In genomic region chr12:102368556-102368955, GRCm38 (mm10) we compare ENCODE assay signal across 15 mouse cellular contexts.
DNase-seq lines count a peak whose midpoint lies in the region; ATAC-seq lines count a peak whose summit lies in the region.
"Had no signal": no experiment of that assay in that cellular context is flagged by ENCODE, and none has a peak within 500 bp of the region (broad histone marks: within the 10 kb centered on the region; RNA-seq: fewer than 3 reads in every experiment).

No protein-coding gene starts in this region.

- H3K9ac ChIP-seq in kidney, embryonic 16.5 days (replicated peaks; ENCODE audit: low read length) = no peak overlapping the region
- no peak overlapping the region for H3K9ac ChIP-seq in kidney, embryonic 14.5 days (ENCODE audit: low read depth, low read length)
- H3K9ac ChIP-seq: hindbrain, embryonic 15.5 days; midbrain, embryonic 13.5 days had no signal

- H3K4me1 ChIP-seq in kidney, embryonic 16.5 days (ENCODE audit: insufficient read depth, low read length) = peaks cover 7% of the 10 kb centered on the region
- 0 out of 2 replicates have a peak, but pooled peaks cover 5% of the 10 kb centered on the region for H3K4me1 ChIP-seq in kidney, embryonic 14.5 days (ENCODE audit: control insufficient read depth, insufficient read depth, low read length)
- H3K4me1 ChIP-seq in brown adipose tissue, adult 24 weeks (ENCODE audit: control insufficient read depth, insufficient read depth, insufficient read length, low read length) = peaks cover 4% of the 10 kb centered on the region; the same call in 1 of the 2 replicates
- H3K4me1 ChIP-seq: hindbrain, embryonic 15.5 days; midbrain, embryonic 13.5 days had no signal

- H3K79me2 ChIP-seq in macrophage (ENCODE audit: inconsistent target) = peaks cover 54% of the 10 kb centered on the region; the same call in 1 of the 2 replicates

- peaks cover 12% of the 10 kb centered on the region; the same call in 1 of the 2 replicates for H3K36me3 ChIP-seq in kidney, embryonic 16.5 days (ENCODE audit: insufficient read depth, low read length)
- peaks cover 1% of the 10 kb centered on the region; the same call in 1 of the 2 replicates for H3K36me3 ChIP-seq in kidney, embryonic 14.5 days (ENCODE audit: control insufficient read depth, insufficient read depth, low read length)
- peaks cover 7% of the 10 kb centered on the region for H3K36me3 ChIP-seq in macrophage (ENCODE audit: inconsistent target)
- H3K36me3 ChIP-seq: hindbrain, embryonic 15.5 days; midbrain, embryonic 13.5 days had no signal

- peak; percentile 50 for ATAC-seq in kidney, embryonic 16.5 days (ENCODE audit: low FRiP score, low TSS enrichment)
- no peak; the same call in 1 of the 2 replicates for ATAC-seq in kidney, embryonic 14.5 days (ENCODE audit: low FRiP score, low TSS enrichment)
- ATAC-seq: forebrain, embryonic 16.5 days; midbrain, embryonic 13.5 days; Patski had no signal

- DNase-seq in testis, postnatal 10 days (ENCODE audit: low spot score) = peak; percentile 56
- no peak for DNase-seq in testis, postnatal 14 days (ENCODE audit: low spot score)
- DNase-seq in adrenal gland, adult 2 months = no peak
- DNase-seq in right cerebral cortex, adult 2 months (ENCODE audit: low spot score in 2 of 2) = no peak
- DNase-seq: adrenal gland, adult 8-10 months; gastrocnemius, postnatal 25 days; kidney, postnatal 10 days had no signal

- H3K9me3 ChIP-seq in kidney, embryonic 16.5 days (ENCODE audit: low read length) = no peaks in the 10 kb centered on the region
- no peaks in the 10 kb centered on the region for H3K9me3 ChIP-seq in kidney, embryonic 14.5 days (ENCODE audit: control insufficient read depth, low read length)
- H3K9me3 ChIP-seq: hindbrain, embryonic 15.5 days; midbrain, embryonic 13.5 days had no signal

- H3K4me3 ChIP-seq in kidney, embryonic 16.5 days (ENCODE audit: low read length) = no peak overlapping the region
- H3K4me3 ChIP-seq in kidney, embryonic 14.5 days (ENCODE audit: low read length) = no peak overlapping the region
- peak overlapping the region; percentile 32; the same call in 1 of the 2 replicates for H3K4me3 ChIP-seq in brown adipose tissue, adult 24 weeks (ENCODE audit: insufficient read depth, low read depth, low read length)
- no peak overlapping the region for H3K4me3 ChIP-seq in macrophage (ENCODE audit: inconsistent target)
- H3K4me3 ChIP-seq: hindbrain, embryonic 15.5 days; midbrain, embryonic 13.5 days had no signal

- H3K4me2 ChIP-seq in kidney, embryonic 16.5 days (replicated peaks; ENCODE audit: low read depth, low read length) = no peak overlapping the region
- H3K4me2 ChIP-seq in kidney, embryonic 14.5 days (replicated peaks; ENCODE audit: low read depth, low read length) = no peak overlapping the region
- H3K4me2 ChIP-seq: hindbrain, embryonic 15.5 days; midbrain, embryonic 13.5 days had no signal

- no peak overlapping the region for H3K27ac ChIP-seq in kidney, embryonic 16.5 days (ENCODE audit: low read length)
- H3K27ac ChIP-seq in kidney, embryonic 14.5 days (ENCODE audit: low read depth, low read length) = no peak overlapping the region
- H3K27ac ChIP-seq in brown adipose tissue, adult 24 weeks (replicated peaks; ENCODE audit: low read depth, low read length) = 0 out of 2 replicates have a peak overlapping the region, but pooled peaks have one; percentile 15
- peak overlapping the region; percentile 88 for H3K27ac ChIP-seq in macrophage
- H3K27ac ChIP-seq: hindbrain, embryonic 15.5 days; midbrain, embryonic 13.5 days had no signal

- WGBS in kidney, embryonic 16.5 days = 68% methylated on average over 12 of the region's 14 CpGs
- 74% methylated on average over 14 of the region's 14 CpGs for WGBS in kidney, embryonic 14.5 days
- WGBS in macrophage (ENCODE audit: missing documents) = 36% methylated on average over 8 of the region's 14 CpGs

- H3K27me3 ChIP-seq in kidney, embryonic 16.5 days (ENCODE audit: insufficient read depth, low read length) = no peaks in the 10 kb centered on the region
- H3K27me3 ChIP-seq in kidney, embryonic 14.5 days (ENCODE audit: control insufficient read depth, insufficient read depth, low read length) = no peaks in the 10 kb centered on the region
- H3K27me3 ChIP-seq: hindbrain, embryonic 15.5 days; midbrain, embryonic 13.5 days; Patski had no signal

Comparison
In these comparisons a context has a peak if more than half of its experiments do, and no peak if none do; other contexts are left out.
1. H3K27ac ChIP-seq: peak in brown adipose tissue, adult 24 weeks (single experiment) and macrophage (single experiment); none in kidney, embryonic 16.5 days (single experiment) and kidney, embryonic 14.5 days (single experiment).